Mouse (Mus musculus): ENCODE results near the gene Htr1f. TPM values are rescaled to one million over a fixed set of nuclear protein-coding genes. Genes with fewer than 3 reads are reported as not detected.

Gene Htr1f
- total and polyA plus RNA-seq, 3 experiments = not detected

GRCm38 (mm10) chr16:65127846-65128245 is 22.2 kb upstream of the Htr1f start:
- Histone ChIP-seq H3K4me3 (ENCODE audit: control insufficient read depth in 1 of 2, insufficient read depth in 1 of 2, low read depth in 2 of 2, low read length in 2 of 2) (no peak overlapping the region), H3K27ac (ENCODE audit: control insufficient read depth, low read depth, low read length) (no peak overlapping the region), H3K4me1 (ENCODE audit: control insufficient read depth in 1 of 2, insufficient read depth in 2 of 2, low read length in 2 of 2) (no peaks in the 10 kb centered on the region), H3K27me3 (ENCODE audit: control insufficient read depth in 1 of 2, insufficient read depth in 2 of 2, low read length in 2 of 2) (peaks cover 0 to 3% of the 10 kb centered on the region in 2 experiments; a peak in 1 of 4 replicates), H3K9ac (ENCODE audit: control insufficient read depth, low read depth, low read length, poor library complexity, severe bottlenecking) (no peak overlapping the region), H3K36me3 (ENCODE audit: control insufficient read depth in 1 of 2, insufficient read depth in 2 of 2, low read length in 2 of 2) (no peaks in the 10 kb centered on the region), H3K79me2 (ENCODE audit: control insufficient read depth, insufficient read depth, low read length, poor library complexity) (no peaks in the 10 kb centered on the region), H3K9me3 (replicated peaks; ENCODE audit: insufficient read depth, low read length) (no peaks in the 10 kb centered on the region)
- TF ChIP-seq NELFE (IDR thresholded peaks at IDR 0.05; ENCODE audit: low read depth, low read length) = no peak
- no peak for TF ChIP-seq GATA1 (IDR thresholded peaks at IDR 0.05; ENCODE audit: low read depth, low read length)
- no peak for TF ChIP-seq POLR2A (IDR thresholded peaks at IDR 0.05; ENCODE audit: control insufficient read depth in 1 of 2, insufficient read depth in 1 of 2, low read depth in 1 of 2, low read length in 2 of 2, poor library complexity in 1 of 2)
- no peak for TF ChIP-seq MXI1 (IDR thresholded peaks at IDR 0.05; ENCODE audit: low read depth, low read length)
- TF ChIP-seq ELF1 (IDR thresholded peaks at IDR 0.05; ENCODE audit: low read depth, low read length) = no peak
- no peak for TF ChIP-seq MYC (IDR thresholded peaks at IDR 0.05; ENCODE audit: low read depth, low read length)
- no peak for TF ChIP-seq CHD2 (IDR thresholded peaks at IDR 0.05; ENCODE audit: low read length)
- TF ChIP-seq SIN3A (IDR thresholded peaks at IDR 0.05; ENCODE audit: low read length) = no peak
- no peak for TF ChIP-seq USF1 (IDR thresholded peaks at IDR 0.05; ENCODE audit: low read depth, low read length)
- no peak for TF ChIP-seq KAT2A (conservative IDR thresholded peaks at IDR 0.05; ENCODE audit: low read depth, low read length)
- TF ChIP-seq POLR2AphosphoS2 (IDR thresholded peaks at IDR 0.05; ENCODE audit: low read length) = no peak
- no peak for TF ChIP-seq EP300 (IDR thresholded peaks at IDR 0.05; ENCODE audit: low read depth in 1 of 2, low read length in 2 of 2)
- TF ChIP-seq ZC3H11A (IDR thresholded peaks at IDR 0.05; ENCODE audit: low read depth, low read length) = no peak
- TF ChIP-seq UBTF (IDR thresholded peaks at IDR 0.05; ENCODE audit: borderline replicate concordance, insufficient read depth, low read depth, low read length) = no peak
- TF ChIP-seq POLR2AphosphoS5 (IDR thresholded peaks at IDR 0.05; ENCODE audit: borderline replicate concordance, low read depth, low read length) = no peak
- TF ChIP-seq ZNF384 (IDR thresholded peaks at IDR 0.05; ENCODE audit: low read depth, low read length) = no peak
- no peak for TF ChIP-seq ZKSCAN1 (IDR thresholded peaks at IDR 0.05; ENCODE audit: low read depth, low read length)
- DNase-seq (ENCODE audit: low read depth, low spot score) = peak; percentile 7

- H3K27me3 ChIP-seq (ENCODE audit: control insufficient read depth in 1 of 2, insufficient read depth in 2 of 2, low read length in 2 of 2) = no peaks in the 10 kb centered on the region
- TF ChIP-seq MAZ (IDR thresholded peaks at IDR 0.05; ENCODE audit: low read depth, low read length) (no peak), CHD2 (IDR thresholded peaks at IDR 0.05; ENCODE audit: low read length) (no peak), POLR2A (IDR thresholded peaks at IDR 0.05; ENCODE audit: control insufficient read depth in 1 of 2, insufficient read depth in 1 of 2, low read depth in 1 of 2, low read length in 2 of 2, poor library complexity in 1 of 2) (no peak), ZKSCAN1 (IDR thresholded peaks at IDR 0.05; ENCODE audit: low read depth, low read length) (no peak), ELF1 (IDR thresholded peaks at IDR 0.05; ENCODE audit: low read depth, low read length) (no peak), TBP (IDR thresholded peaks at IDR 0.05; ENCODE audit: low read depth, low read length) (no peak), MYB (IDR thresholded peaks at IDR 0.05; ENCODE audit: low read depth, low read length) (no peak), UBTF (IDR thresholded peaks at IDR 0.05; ENCODE audit: borderline replicate concordance, insufficient read depth, low read depth, low read length) (no peak), E2F4 (IDR thresholded peaks at IDR 0.05; ENCODE audit: borderline replicate concordance, low read depth, low read length) (no peak), NELFE (IDR thresholded peaks at IDR 0.05; ENCODE audit: low read depth, low read length) (no peak), ZMIZ1 (IDR thresholded peaks at IDR 0.05; ENCODE audit: low read depth, low read length) (no peak), GATA1 (IDR thresholded peaks at IDR 0.05; ENCODE audit: low read depth, low read length) (no peak), MXI1 (IDR thresholded peaks at IDR 0.05; ENCODE audit: low read depth, low read length) (no peak)
- H3K79me2 ChIP-seq (ENCODE audit: control insufficient read depth, insufficient read depth, low read length, poor library complexity) = no peaks in the 10 kb centered on the region
- no peak overlapping the region for H3K9ac ChIP-seq (ENCODE audit: control insufficient read depth, low read depth, low read length, poor library complexity, severe bottlenecking)
- H3K36me3 ChIP-seq (ENCODE audit: control insufficient read depth in 1 of 2, insufficient read depth in 2 of 2, low read length in 2 of 2) = no peaks in the 10 kb centered on the region
- no peaks in the 10 kb centered on the region for H3K9me3 ChIP-seq (replicated peaks; ENCODE audit: insufficient read depth, low read length)
- H3K4me1 ChIP-seq (ENCODE audit: control insufficient read depth in 1 of 2, insufficient read depth in 2 of 2, low read length in 2 of 2) = no peaks in the 10 kb centered on the region
- H3K4me3 ChIP-seq (ENCODE audit: control insufficient read depth in 1 of 2, insufficient read depth in 1 of 2, low read depth in 2 of 2, low read length in 2 of 2) = no peak overlapping the region
- no peak overlapping the region for H3K27ac ChIP-seq (ENCODE audit: control insufficient read depth, low read depth, low read length)
- no peak for DNase-seq (ENCODE audit: low read depth, low spot score)
These were observed 6.6 kb upstream of the Htr1f start for GRCm38 (mm10) chr16:65112221-65112620.
